Mouse (Mus musculus): ENCODE measurements around the gene Crybb1. TPM values are rescaled to one million over a fixed set of nuclear protein-coding genes. Genes with fewer than 3 reads are reported as not detected.

The Crybb1 gene
- total RNA-seq, 2 experiments from 2014 or later = 1.6 to 3.7 TPM

GRCm38 (mm10) chr5:112285548-112286085, 30.0 kb downstream of the Crybb1 start:
- intact Hi-C loops (cut with DNase I) = no loop called here
- no peak for TF ChIP-seq CTCF (IDR thresholded peaks at IDR 0.05)
- H3K4me3 ChIP-seq = no peak overlapping the region
- peak overlapping the region; percentile 86; the same call in 1 of the 2 replicates for H3K27ac ChIP-seq
- no peak for DNase-seq

- DNase-seq = no peak
- no peak overlapping the region; the same call in 1 of the 2 replicates for H3K27ac ChIP-seq
- intact Hi-C loops (cut with DNase I) = no loop called here
- no peak for TF ChIP-seq CTCF (IDR thresholded peaks at IDR 0.05)
- H3K4me3 ChIP-seq = no peak overlapping the region
These were observed 31.0 kb downstream of the Crybb1 start for GRCm38 (mm10) chr5:112286608-112286983.

- intact Hi-C loops (cut with DNase I) = no loop called here
- TF ChIP-seq CTCF (IDR thresholded peaks at IDR 0.05) = no peak
- H3K4me3 ChIP-seq = no peak overlapping the region; the same call in 1 of the 2 replicates
These were observed 31.5 kb downstream of the Crybb1 start for GRCm38 (mm10) chr5:112286984-112287641.

GRCm38 (mm10) chr5:112287652-112288051, 32.0 kb downstream of the Crybb1 start:
- TF ChIP-seq CTCF (IDR thresholded peaks at IDR 0.05) = no peak
- intact Hi-C loops (cut with DNase I) = no loop called here
- peak overlapping the region; percentile 62 for H3K4me3 ChIP-seq
- DNase-seq = no peak
- H3K27ac ChIP-seq = peak overlapping the region; percentile 77

More at GRCm38 (mm10) chr5:112286984-112287641, 31.5 kb downstream of the Crybb1 start:
- DNase-seq = no peak
- H3K27ac ChIP-seq = peak overlapping the region; percentile 77

GRCm38 (mm10) chr5:112288193-112289141, 32.9 kb downstream of the Crybb1 start:
- H3K4me3 ChIP-seq = peak overlapping the region; percentile 62
- no peak for TF ChIP-seq CTCF (IDR thresholded peaks at IDR 0.05)
- H3K27ac ChIP-seq = peak overlapping the region; percentile 77
- intact Hi-C loops (cut with DNase I) = no loop called here
- DNase-seq = no peak

- peak; percentile 49 for DNase-seq
- Histone ChIP-seq H3K27ac (peak overlapping the region; percentile 84), H3K4me3 (peak overlapping the region; percentile 62)
- intact Hi-C loops (cut with DNase I) = no loop called here
- no peak for TF ChIP-seq CTCF (IDR thresholded peaks at IDR 0.05)
These were observed 33.6 kb downstream of the Crybb1 start for GRCm38 (mm10) chr5:112289236-112289635.

- intact Hi-C loops (cut with DNase I) = loop anchor here (2.0 to 5.0 kb wide), 2 partner anchors 13 to 38 kb away; partner anchors contain the start of genes Cryba4 and Tpst2
- peak; percentile 93 for DNase-seq
- Histone ChIP-seq H3K4me3 (peak overlapping the region; percentile 62), H3K27ac (peak overlapping the region; percentile 84)
- TF ChIP-seq CTCF (IDR thresholded peaks at IDR 0.05) = no peak
These were observed 34.4 kb downstream of the Crybb1 start for GRCm38 (mm10) chr5:112289819-112290535.

- DNase-seq = peak; percentile 79
- H3K4me3 ChIP-seq = peak overlapping the region; percentile 62
- no peak for TF ChIP-seq CTCF (IDR thresholded peaks at IDR 0.05)
- intact Hi-C loops (cut with DNase I) = loop anchor here (2.0 to 5.0 kb wide), 2 partner anchors 14 to 38 kb away; partner anchors contain the start of genes Cryba4 and Tpst2
- peak overlapping the region; percentile 84 for H3K27ac ChIP-seq
These were observed 34.9 kb downstream of the Crybb1 start for GRCm38 (mm10) chr5:112290536-112290880.

GRCm38 (mm10) chr5:112291866-112292265, 36.3 kb downstream of the Crybb1 start:
- DNase-seq = no peak
- H3K4me3 ChIP-seq = no peak overlapping the region; the same call in 1 of the 2 replicates
- no peak for TF ChIP-seq CTCF (IDR thresholded peaks at IDR 0.05)

GRCm38 (mm10) chr5:112292343-112292980, 36.8 kb downstream of the Crybb1 start:
- peak overlapping the region; percentile 4; the same call in 1 of the 2 replicates for H3K27ac ChIP-seq
- intact Hi-C loops (cut with DNase I) = loop anchor here (5.0 kb wide), 1 partner anchor 40 kb away; the partner anchor contains the start of gene Cryba4
- no peak for TF ChIP-seq CTCF (IDR thresholded peaks at IDR 0.05)
- no peak for DNase-seq
- H3K4me3 ChIP-seq = no peak overlapping the region

More at GRCm38 (mm10) chr5:112291866-112292265, 36.3 kb downstream of the Crybb1 start:
- intact Hi-C loops (cut with DNase I) = loop anchor here (2.0 to 5.0 kb wide), 2 partner anchors 15 to 40 kb away; partner anchors contain the start of genes Cryba4 and Tpst2
- H3K27ac ChIP-seq = peak overlapping the region; percentile 16; the same call in 1 of the 2 replicates

GRCm38 (mm10) chr5:112293800-112294199, 38.2 kb downstream of the Crybb1 start:
- TF ChIP-seq CTCF (IDR thresholded peaks at IDR 0.05) = no peak
- no peak for DNase-seq
- intact Hi-C loops (cut with DNase I) = loop anchor here (5.0 kb wide), 1 partner anchor 41 kb away; the partner anchor contains the start of gene Cryba4
- Histone ChIP-seq H3K27ac (no peak overlapping the region), H3K4me3 (no peak overlapping the region)
